7 mouse cellular contexts compared by ENCODE assay signal in the genomic region with DNA sequence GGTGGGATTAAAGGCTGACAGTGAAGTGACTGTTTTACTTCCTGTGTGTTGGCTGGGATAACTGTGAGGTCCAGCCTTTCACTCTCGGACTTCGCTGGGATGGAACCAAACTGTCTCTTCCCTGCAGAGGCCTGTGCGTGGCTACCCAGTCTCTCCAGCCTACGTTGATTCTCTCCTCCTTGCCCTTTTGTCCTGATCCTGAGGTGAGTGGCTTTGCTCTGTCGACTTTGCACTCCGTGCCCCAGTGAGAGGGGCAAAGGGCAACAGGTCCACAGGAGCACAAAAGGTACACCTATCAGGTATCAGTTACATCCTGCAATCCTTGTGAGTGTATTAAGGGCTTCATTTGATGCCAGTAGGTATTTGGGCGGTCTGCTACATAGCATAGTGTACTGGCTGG. TPM values are rescaled to one million over a fixed set of nuclear protein-coding genes. Genes with fewer than 3 reads are reported as not detected.
DNase-seq lines count a peak whose midpoint lies in the region; ATAC-seq and TF ChIP-seq lines count a peak whose summit lies in the region.

A gene (plus strand): TSS at position 87 of the 400 bp plus-strand sequence.

- peaks cover 23% of the 10 kb centered on the region for H3K36me3 ChIP-seq in C2C12 (ENCODE audit: control insufficient read depth, insufficient read depth)
- H3K36me3 ChIP-seq in forebrain, postnatal 0 days (ENCODE audit: insufficient read depth): peaks cover 40% of the 10 kb centered on the region
- H3K36me3 ChIP-seq in hindbrain, embryonic 15.5 days: peaks cover 46% of the 10 kb centered on the region
- no peaks in the 10 kb centered on the region for H3K36me3 ChIP-seq in limb, embryonic 15.5 days

- H3K27ac ChIP-seq in forebrain, postnatal 0 days (ENCODE audit: low read depth, low read length): peak within 1 kb of the TSS; percentile 62; the same call in 1 of the 2 replicates
- H3K27ac ChIP-seq in hindbrain, embryonic 15.5 days (replicated peaks): 0 out of 2 replicates have a peak within 1 kb of the TSS, but pooled peaks have one; percentile 28
- no peak within 1 kb of the TSS for H3K27ac ChIP-seq in limb, embryonic 15.5 days

- H3K79me2 ChIP-seq in C2C12 (ENCODE audit: control insufficient read depth, insufficient read depth): no peaks in the 10 kb centered on the region

- no peaks in the 10 kb centered on the region for H3K79me3 ChIP-seq in C2C12 (ENCODE audit: low read depth)

- no peak within 1 kb of the TSS for H3K4me2 ChIP-seq in forebrain, postnatal 0 days (ENCODE audit: low read depth)
- peak within 1 kb of the TSS; percentile 37 for H3K4me2 ChIP-seq in hindbrain, embryonic 15.5 days
- peak within 1 kb of the TSS; percentile 39 for H3K4me2 ChIP-seq in limb, embryonic 15.5 days

- POLR2A ChIA-PET in Patski (lab: Charles Lee): no interaction called here

- WGBS in forebrain, postnatal 0 days: 80% methylated on average over 7 of the region's 7 CpGs
- WGBS in hindbrain, embryonic 15.5 days: 75% methylated on average over 7 of the region's 7 CpGs
- 64% methylated on average over 7 of the region's 7 CpGs for WGBS in limb, embryonic 15.5 days

- in situ Hi-C loops in Patski (cut with MboI; ENCODE audit: low pct_unique_long_range_greater_than_20kb): no loop called here

- H3K4me1 ChIP-seq in forebrain, postnatal 0 days (ENCODE audit: insufficient read depth): no peaks in the 10 kb centered on the region
- H3K4me1 ChIP-seq in hindbrain, embryonic 15.5 days (replicated peaks): peaks cover 12% of the 10 kb centered on the region; the same call in 1 of the 2 replicates
- no peaks in the 10 kb centered on the region for H3K4me1 ChIP-seq in limb, embryonic 15.5 days

- DNase-seq in Patski (ENCODE audit: low read depth, low spot score): no peak
- DNase-seq in forebrain, postnatal 0 days: no peak
- no peak for DNase-seq in testis, postnatal 10 days (ENCODE audit: low spot score)

- no peaks in the 10 kb centered on the region for H3K27me3 ChIP-seq in C2C12 (ENCODE audit: control insufficient read depth, insufficient read depth, insufficient read length)
- H3K27me3 ChIP-seq in Patski: peaks cover 2% of the 10 kb centered on the region
- H3K27me3 ChIP-seq in forebrain, postnatal 0 days (ENCODE audit: insufficient read depth, low read length): no peaks in the 10 kb centered on the region
- no peaks in the 10 kb centered on the region for H3K27me3 ChIP-seq in hindbrain, embryonic 15.5 days
- no peaks in the 10 kb centered on the region for H3K27me3 ChIP-seq in limb, embryonic 15.5 days

- TF ChIP-seq CTCF in C2C12 (IDR thresholded peaks at IDR 0.05; ENCODE audit: control insufficient read depth, insufficient read depth, insufficient read length) (no peak), Patski (IDR thresholded peaks at IDR 0.05) (no peak)
- TF ChIP-seq CTCF in forebrain, postnatal 0 days (IDR thresholded peaks at IDR 0.05; ENCODE audit: low read depth): no peak

- ATAC-seq in Patski: no peak
- ATAC-seq in forebrain, postnatal 0 days: no peak
- no peak for ATAC-seq in hindbrain, embryonic 15.5 days (ENCODE audit: low FRiP score, low read depth)
- no peak for ATAC-seq in limb, embryonic 15.5 days (ENCODE audit: insufficient number of reproducible peaks, low FRiP score, low TSS enrichment, low read depth)
- no peak for ATAC-seq in monocyte, adult 5-6 weeks (replicated peaks; ENCODE audit: insufficient number of reproducible peaks, low FRiP score, low TSS enrichment, poor library complexity, severe bottlenecking)

- no peak within 1 kb of the TSS for H3K4me3 ChIP-seq in C2C12 (ENCODE audit: insufficient read depth, poor library complexity, severe bottlenecking)
- H3K4me3 ChIP-seq in forebrain, postnatal 0 days (ENCODE audit: low read depth, low read length): no peak within 1 kb of the TSS
- peak within 1 kb of the TSS; percentile 7; the same call in 1 of the 2 replicates for H3K4me3 ChIP-seq in hindbrain, embryonic 15.5 days
- H3K4me3 ChIP-seq in limb, embryonic 15.5 days: peak within 1 kb of the TSS; percentile 16; the same call in 1 of the 2 replicates

- H3ac ChIP-seq in C2C12 (ENCODE audit: control insufficient read depth, insufficient read length, low read depth): peak within 1 kb of the TSS; percentile 47

- CTCF ChIA-PET in Patski (lab: Charles Lee): interaction anchor here (1.4 kb wide), 1 partner anchor 15 kb away, joined by 5 read pairs; no protein-coding TSS in a partner anchor

- H3K9ac ChIP-seq in forebrain, postnatal 0 days: no peak within 1 kb of the TSS
- H3K9ac ChIP-seq in hindbrain, embryonic 15.5 days: no peak within 1 kb of the TSS
- no peak within 1 kb of the TSS for H3K9ac ChIP-seq in limb, embryonic 15.5 days

- H3K9me3 ChIP-seq in forebrain, postnatal 0 days (ENCODE audit: low read length): peaks cover 15% of the 10 kb centered on the region; the same call in 1 of the 2 replicates
- peaks cover 10% of the 10 kb centered on the region; the same call in 1 of the 2 replicates for H3K9me3 ChIP-seq in hindbrain, embryonic 15.5 days
- H3K9me3 ChIP-seq in limb, embryonic 15.5 days: peaks cover 16% of the 10 kb centered on the region

TF ChIP-seq in C2C12, 6 proteins besides CTCF, POLR2A, EP300 and RAD21:
- TF ChIP-seq MYOD1 (IDR thresholded peaks at IDR 0.05; ENCODE audit: control insufficient read depth, insufficient read length, low read depth) (no peak), MYOG (IDR thresholded peaks at IDR 0.05; ENCODE audit: control insufficient read depth, extremely low read depth, insufficient read length) (no peak), USF1 (IDR thresholded peaks at IDR 0.05; ENCODE audit: low read depth) (no peak), MAX (IDR thresholded peaks at IDR 0.05) (no peak), FOSL1 (IDR thresholded peaks at IDR 0.05; ENCODE audit: insufficient read depth, low read length, poor library complexity, severe bottlenecking) (no peak), CEBPB (IDR thresholded peaks at IDR 0.05; ENCODE audit: low read depth) (no peak)

RNA-seq across cellular contexts. Expression of the gene that starts here (rescaled TPM):
- polyA plus RNA-seq in C2C12 (2012; fragmentation: generic; extraction: Trizol) (23.9 TPM), Patski (2021) (38.9 TPM)
- total RNA-seq in forebrain, postnatal 0 days (2014; rRNA removed): 35.8 and 41.4 TPM in 2 replicates
- 35.0 and 36.4 TPM in 2 replicates for polyA plus RNA-seq in forebrain, postnatal 0 days (2015; fragmentation: Nextera tagmentation; extraction: Ambion mirVana)
- polyA plus RNA-seq in hindbrain, embryonic 15.5 days (2015; fragmentation: Nextera tagmentation; extraction: Ambion mirVana): 48.6 and 51.6 TPM in 2 replicates
- 42.4 and 43.5 TPM in 2 replicates for polyA plus RNA-seq in limb, embryonic 15.5 days (2015; fragmentation: Nextera tagmentation; extraction: Ambion mirVana)
- 9.1 to 9.7 TPM (median 9.4 TPM) in 3 replicates for total RNA-seq in monocyte, adult 5-6 weeks (2017)

Comparison
In these comparisons a context has a peak if more than half of its experiments do, and no peak if none do; other contexts are left out.
1. H3K4me3 ChIP-seq: peak in hindbrain, embryonic 15.5 days (single experiment) and limb, embryonic 15.5 days (single experiment); none in C2C12 (single experiment) and forebrain, postnatal 0 days (single experiment).